Mouse (Mus musculus): ENCODE measurements around the gene Ptprn2. TPM values are rescaled to one million over a fixed set of nuclear protein-coding genes. Genes with fewer than 3 reads are reported as not detected.
"Not testable (repeated sequence)": the region's sequence is repeated elsewhere in the genome, so short reads cannot be mapped to it uniquely, and the experiment has no call there.

Gene Ptprn2
- polyA plus RNA-seq, 1 experiment, result 0.21 TPM

DNA sequence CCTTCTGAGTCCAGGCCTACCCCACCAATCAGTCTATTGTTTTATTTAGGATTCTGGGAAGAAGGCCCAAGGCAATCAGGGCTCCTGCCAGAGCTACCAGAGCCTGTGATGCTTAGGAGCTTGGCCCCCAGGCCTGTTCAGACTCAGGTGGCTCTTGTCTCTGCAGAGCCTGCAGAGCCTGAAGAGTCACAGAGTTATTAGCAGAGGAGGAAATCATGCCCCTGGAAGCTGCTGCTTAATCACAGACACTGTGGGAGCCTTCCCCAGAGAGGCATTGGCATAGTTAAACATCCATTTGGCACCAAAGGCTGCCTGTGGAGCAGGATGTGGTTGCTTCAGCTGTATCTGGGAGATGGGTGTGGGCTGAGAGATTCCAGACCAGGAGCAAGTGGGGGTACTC, 30.3 kb downstream of the Ptprn2 start:
- no peak for DNase-seq (ENCODE audit: low spot score)

DNA sequence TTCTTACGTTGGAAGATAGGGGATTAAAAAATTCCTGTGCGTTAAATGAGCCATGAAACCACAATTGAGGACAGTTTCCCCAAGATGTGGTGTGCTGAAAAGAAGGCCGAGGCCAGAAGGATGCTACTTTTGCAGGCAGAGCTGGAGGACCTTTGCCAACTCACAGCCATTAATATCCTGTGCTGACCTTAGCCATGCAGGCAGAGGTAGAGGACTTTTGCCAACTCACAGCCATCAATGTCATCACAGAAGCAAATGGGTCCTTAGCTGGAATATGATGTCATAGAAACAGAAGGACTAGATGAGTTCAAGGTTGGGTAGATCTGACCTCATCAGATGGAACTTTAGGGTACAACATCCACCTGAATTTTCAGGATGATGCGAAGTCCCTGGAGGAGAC, 43.3 kb downstream of the Ptprn2 start:
- no peak for DNase-seq (ENCODE audit: low spot score)

DNA sequence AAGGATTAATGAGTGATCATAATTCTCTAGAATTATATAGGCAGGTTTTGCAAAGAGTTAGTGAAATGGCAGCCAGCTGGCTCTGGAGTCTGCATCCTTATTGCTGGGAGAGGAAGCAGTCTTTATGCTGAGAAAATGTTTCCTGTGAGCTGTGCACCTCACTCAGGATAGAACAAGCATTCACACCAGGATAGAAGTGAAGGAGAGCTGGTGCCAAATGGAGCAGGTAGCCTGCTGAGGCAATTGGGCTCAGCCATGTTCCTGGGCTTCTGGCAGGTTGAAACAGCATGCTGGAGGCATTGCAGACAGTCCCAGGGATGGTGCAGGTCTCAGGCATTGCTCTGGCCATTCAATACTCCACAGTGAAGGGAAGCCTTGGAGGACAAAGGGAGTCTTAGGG, 47.8 kb downstream of the Ptprn2 start:
- no peak for DNase-seq (ENCODE audit: low spot score)

DNA sequence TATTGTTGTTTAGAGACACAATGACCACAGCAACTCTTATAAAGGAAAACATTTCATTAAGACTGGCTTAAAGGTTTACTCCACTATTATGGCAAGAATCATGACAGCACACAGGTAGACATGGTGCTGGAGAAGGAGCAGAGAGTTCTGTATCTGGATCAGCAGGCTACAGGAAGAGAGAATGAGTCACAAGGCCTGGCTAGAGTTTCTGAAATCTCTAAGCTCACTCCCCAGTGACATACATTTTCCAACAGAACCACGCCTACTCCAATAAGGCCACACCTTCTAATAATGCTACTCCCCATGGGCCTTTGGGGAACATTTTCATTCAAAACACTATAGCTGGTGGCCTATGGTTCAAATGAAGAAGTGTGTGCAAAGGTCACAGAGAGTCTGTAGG, 53.8 kb downstream of the Ptprn2 start:
- no peak for DNase-seq (ENCODE audit: low spot score)

DNA sequence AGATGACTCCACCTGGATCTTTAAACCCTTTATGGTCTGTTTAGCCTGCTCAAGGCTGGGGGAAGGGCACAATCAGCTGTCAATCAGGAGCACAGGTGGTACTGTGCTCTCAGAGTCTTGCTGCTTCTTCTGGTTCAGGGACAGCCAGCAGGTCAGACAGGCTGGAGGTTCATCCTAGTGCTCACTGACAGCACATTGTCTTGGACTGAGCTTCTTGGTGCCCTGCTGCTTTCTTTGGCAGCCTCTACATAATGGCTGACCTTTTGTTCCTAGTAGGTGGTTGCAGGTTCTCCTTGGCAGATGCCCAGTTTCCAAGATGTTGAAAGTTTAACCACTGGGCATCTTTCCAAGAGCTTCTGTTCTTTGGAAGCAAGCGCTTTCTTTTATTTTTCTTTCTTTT, 55.1 kb downstream of the Ptprn2 start:
- no peak for DNase-seq (ENCODE audit: low spot score)

DNA sequence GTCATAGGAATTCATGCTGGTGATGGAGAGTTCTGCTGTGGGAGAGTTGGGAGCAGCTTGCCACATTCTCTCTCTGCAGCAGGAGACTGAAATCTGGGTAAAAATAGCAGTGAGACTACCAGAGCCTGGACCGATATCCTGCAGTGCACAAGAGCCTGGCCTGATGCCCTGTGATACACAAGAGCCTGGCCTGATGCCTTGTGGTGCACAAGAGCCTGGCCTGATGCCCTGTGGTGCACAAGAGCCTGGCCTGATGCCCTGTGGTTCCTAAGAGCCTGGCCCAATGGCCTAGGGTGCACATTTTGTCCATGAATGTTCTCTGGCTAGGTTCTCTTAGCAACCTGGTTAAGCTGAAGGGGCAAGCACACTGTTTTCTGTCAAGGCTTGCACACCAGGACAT, 64.5 kb downstream of the Ptprn2 start:
- peak; percentile 24 for DNase-seq (ENCODE audit: low spot score)

DNA sequence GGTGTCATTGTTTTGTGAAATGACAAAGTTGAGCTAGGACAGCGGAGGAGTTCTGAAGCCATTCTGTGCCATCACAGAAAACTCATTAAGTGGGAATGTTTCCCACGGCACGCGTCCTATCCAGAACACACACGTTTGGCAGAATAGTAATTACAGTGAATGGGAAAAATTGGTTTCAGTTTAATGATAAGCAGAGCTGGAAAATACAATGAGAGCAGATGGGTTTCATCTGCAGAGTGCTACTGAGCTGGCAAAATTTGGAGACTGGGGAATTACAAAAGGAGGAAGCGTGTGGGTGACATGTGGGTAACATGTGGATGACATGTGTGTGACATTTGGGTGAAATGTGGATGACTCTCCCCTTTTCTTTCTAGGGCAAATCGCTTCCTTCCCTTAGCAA, 66.0 kb downstream of the Ptprn2 start:
- DNase-seq (ENCODE audit: low spot score), result no peak

DNA sequence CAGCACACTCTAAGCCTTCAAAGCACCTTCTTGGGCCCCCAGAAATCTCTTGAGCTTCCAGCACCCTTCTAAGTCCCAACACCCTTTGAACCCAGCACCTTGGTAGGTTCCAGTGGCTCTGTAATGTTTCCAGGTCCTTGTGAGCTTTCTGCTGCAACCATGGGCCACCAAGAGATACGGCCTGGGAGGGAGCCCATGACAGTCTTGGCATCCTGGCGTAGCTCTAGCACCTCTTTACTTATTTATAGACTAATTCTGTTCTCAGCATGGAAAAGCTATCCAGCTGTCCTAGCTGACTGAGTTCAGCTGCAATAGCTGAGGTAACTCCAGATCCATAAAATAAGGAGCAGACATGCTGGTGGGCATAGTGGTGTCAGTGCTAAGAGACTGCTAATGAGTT, 66.8 kb downstream of the Ptprn2 start:
- no peak for DNase-seq (ENCODE audit: low spot score)

DNA sequence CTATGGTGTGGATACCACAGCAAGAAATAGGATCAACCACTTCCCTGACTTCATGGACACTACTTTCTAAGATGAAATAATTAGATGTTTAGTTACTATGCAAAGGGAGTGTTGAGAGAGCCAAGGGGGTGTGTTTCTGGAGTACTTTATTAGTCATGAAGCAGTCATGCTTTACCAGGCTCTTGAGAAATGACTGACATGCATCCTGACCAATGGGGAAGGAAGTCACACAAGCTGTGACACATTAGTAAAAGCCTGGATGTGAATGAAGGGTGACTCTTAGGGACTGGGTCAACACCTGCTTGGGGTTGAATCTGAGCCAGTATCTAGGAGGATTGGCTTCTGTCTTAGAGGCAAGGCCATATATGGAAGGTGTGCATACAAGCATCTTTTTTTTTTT, 67.8 kb downstream of the Ptprn2 start:
- no peak for DNase-seq (ENCODE audit: low spot score)

DNA sequence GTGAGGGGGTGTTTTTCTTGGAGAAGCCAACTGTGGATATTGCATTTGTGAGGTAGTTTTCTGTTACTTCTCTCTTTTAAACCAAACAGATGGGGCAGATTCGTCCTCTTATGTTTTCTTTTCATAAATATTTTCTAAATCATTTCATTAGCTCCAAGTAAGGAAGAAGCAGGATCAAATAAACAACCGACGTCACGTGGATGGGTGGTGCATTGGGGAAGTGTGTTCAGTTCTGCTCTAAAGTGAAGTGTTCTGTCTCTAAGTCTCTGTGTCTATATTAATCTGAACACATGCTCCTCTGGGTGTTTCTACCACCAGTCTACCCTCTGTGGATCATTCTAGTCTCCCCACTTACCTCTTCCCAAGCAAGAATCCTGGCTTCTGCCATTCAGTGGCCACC, 70.4 kb downstream of the Ptprn2 start:
- DNase-seq (ENCODE audit: low spot score), result no peak

DNA sequence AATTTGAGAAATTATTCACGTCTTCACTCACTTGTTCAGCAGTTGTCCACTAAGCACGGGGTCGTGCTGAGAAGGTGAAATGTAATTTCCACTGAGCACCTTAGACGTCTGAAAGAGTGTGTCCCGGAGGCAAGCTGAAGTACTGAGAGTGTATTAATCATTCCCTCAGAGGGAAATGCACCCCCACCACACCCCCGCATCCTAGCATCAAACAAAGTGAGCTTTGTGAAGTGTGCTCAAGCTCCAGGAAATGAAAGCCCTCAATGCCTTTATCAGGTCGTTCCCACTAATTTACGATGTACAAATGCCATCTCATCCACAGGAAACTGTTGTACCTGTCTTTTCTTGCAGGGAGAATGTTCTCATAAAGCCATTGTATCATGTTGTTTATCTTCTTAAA, 78.9 kb downstream of the Ptprn2 start:
- no peak for DNase-seq (ENCODE audit: low spot score)

DNA sequence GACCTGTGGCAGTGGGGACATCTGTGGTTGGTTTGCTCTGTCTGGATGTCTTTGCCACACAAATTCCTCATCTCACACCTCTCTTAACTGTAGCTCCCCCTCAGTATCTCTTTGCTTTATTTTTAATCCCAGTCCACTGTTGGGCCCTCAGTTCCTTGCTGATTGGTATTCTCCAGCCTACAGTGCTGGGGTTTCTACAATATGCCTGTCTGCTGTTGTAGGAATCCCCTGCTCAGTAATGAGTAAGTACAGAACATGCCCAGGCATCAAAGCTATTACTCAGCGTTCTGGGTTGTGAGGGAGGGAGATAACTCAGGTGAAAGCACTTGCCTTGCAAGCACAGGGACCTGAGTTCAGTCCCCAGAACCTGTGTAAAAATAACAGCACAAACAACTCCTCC, 81.2 kb downstream of the Ptprn2 start:
- DNase-seq (ENCODE audit: low spot score), result no peak

DNA sequence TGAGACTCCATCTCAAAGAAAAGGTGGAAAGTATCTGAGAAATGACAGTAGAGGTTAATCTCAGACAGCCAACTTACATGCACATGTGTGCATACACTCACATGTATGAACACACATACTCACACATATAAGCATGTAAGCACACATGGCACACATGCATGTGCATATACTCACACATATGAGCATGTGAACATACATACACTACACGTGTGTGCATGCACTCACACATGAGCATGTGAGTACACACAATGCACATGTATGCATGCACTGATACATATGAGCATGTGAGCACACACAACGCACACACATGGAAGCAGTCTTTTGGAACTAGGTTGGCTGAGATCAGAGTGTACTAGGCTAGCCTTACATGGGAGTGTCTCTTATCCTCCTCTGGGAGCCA, 81.7 kb downstream of the Ptprn2 start:
- no peak for DNase-seq (ENCODE audit: low spot score)

DNA sequence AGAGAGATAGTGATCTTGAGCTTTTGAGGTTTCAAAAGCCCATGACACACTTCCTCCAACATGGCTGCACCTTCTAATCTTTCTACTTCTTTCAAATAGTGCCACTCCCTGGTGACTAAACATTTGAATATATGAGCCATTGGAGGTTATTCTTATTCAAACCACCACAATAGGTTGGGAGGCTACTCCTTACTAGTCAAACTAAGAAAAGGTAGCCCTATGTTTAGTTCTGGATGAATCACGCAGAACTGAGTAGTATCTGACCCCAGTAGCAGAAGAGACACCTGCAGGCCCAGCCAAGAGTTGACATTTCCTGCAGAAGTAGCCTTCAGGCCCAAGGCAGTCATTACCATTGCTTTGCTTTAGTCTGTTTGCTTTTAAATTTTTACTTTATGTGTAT, 84.0 kb downstream of the Ptprn2 start:
- no peak for DNase-seq (ENCODE audit: low spot score)

DNA sequence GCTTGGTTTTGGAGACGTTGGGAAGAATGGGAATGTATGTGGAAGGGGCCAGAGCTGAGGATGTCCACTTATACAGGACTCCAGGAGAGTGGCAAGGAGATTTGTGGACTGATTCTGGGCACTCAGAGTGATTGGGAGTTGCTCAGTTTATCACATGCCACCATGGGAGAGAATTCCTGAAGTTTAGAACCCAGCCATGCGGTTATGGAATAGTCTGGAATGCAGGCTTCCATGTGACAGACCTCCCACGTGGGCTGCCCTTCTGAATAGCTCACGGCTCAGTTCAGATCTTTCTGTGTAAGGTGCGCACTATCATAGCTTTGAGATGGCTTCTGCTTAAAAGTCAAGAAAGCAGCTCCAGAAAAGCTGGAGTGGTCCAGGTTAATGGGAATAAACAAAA, 88.6 kb downstream of the Ptprn2 start:
- no peak for DNase-seq (ENCODE audit: low spot score)

DNA sequence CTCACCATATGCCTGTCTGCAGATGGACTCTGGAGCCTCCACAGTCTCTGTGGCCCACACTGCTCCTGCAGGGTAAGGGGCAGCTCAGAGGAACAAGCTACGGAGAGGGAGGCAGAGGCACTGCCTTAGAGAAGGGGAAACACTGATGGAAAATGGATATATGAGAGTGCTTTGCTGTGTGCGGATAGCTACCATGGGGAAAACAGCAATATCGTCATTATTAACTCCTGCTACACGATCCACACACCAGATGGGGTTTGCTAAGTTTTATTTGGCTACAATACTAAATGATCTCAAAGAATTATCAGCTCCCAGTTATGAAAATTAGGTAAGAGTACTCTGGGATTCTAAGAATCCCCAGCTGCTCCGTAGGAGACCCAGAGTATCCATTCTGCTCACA, 89.2 kb downstream of the Ptprn2 start:
- no peak for DNase-seq (ENCODE audit: low spot score)

DNA sequence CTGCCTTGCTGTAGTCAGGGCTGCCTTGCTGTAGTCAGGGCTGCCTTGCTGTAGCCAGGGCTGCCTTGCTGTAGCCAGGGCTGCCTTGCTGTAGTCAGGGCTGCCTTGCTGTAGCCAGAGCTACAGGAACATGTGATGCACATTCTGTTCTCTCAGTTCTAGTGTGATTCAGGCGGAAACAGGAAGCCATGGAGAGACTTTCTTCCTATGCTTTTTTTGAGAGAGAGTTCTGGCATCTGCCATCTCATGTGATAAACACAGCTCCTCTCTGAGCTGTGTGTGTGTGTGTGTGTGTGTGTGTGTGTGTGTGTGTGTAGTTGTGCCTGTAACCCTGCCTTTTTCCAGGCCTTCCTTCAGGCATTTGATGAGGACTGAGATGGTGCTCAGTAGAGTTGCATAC, 92.4 kb downstream of the Ptprn2 start:
- not testable (repeated sequence) for DNase-seq (ENCODE audit: low spot score)

DNA sequence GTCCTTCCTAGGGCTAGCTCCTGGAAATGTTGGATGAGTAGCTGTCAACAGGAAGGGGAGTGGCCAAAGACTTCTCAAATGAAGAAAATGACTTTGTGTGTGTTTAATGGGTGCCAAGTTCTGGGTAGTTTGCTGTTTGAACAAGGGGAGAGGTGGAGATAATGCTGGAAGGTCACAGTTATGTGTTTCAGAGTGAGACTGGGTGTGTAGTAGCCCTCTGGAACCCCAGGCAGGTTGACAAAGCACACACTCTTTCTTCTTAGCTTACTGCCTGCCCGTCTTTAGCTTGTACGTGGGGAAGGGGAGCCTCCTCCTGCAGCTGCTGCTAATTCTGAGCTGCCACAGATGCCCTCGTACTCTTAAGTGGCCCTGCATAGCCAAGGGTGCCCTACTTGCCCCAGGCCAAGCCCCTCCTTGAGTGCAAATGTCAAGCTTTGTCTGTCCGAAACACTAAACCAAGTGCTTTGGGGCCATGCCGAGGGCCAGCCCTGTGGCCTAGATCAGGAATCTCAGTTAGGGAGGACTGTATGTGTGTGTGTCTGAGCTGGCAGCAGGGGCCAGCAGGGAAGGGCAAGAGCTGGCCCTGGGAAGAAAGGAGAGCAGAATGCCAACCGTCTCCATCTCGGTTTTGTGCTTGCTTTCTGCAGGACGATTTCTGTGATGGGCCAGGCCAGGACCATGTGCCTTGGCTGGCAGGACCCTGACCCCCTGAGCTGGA, 95.5 kb downstream of the Ptprn2 start:
- no peak for DNase-seq (ENCODE audit: low spot score)

DNA sequence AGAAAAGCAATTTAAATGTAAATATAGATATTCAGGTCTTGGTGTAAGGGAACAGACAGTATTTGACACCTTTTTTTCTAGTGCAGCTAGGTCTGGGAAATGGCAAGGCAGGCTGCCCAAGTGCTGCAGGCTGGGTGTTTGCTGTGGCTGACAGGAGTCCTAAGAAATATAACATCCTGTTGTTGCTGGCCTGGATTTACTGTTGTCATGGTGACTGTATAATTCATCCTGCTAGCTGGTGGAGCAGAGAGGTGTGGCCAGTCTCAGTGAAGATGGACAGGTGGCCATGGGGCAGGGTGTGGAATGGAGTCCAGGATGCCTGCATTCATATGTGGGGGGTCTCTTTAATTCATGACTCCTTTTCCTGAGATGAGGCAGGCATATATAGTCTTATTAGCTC, 96.3 kb downstream of the Ptprn2 start:
- DNase-seq (ENCODE audit: low spot score), result no peak

DNA sequence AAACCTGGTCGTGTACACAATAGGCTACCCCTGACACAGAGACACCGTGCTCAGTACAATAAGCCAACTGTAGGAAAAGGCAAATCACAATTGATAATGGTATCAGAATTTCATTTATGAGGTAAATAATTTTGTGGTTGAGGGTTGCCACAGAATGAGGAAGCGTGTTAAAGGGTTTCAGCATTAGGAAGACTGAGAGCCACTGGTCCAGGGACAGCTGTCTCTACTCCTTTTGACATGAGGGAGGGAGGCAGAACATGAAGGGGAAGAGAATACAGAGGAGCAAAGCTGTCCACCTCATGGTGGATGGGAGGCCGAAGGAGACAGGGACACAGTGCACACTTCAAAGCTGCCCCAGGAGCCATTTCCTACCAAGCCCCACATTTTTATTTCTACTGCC, 97.3 kb downstream of the Ptprn2 start:
- DNase-seq (ENCODE audit: low spot score), result no peak

DNA sequence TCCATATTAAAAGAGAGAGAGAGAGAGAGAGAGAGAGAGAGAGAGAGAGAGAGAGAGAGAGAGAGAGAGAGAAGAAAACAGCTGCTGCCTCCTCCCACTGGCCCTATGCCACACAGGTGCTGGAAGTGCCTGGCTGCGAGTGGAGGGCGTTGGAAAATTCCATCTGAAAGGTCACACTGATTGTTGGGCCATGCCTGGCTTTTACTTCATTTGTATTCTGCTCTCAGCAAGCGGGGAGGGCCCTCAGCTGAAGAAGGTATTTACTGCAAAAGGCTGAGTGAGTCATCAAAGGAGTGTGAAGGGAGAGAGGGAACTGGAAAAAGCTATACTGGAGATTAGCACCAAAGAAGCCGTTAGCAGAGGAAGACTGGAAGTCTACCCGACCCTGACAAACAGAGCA, 99.5 kb downstream of the Ptprn2 start:
- no peak for DNase-seq (ENCODE audit: low spot score)

DNA sequence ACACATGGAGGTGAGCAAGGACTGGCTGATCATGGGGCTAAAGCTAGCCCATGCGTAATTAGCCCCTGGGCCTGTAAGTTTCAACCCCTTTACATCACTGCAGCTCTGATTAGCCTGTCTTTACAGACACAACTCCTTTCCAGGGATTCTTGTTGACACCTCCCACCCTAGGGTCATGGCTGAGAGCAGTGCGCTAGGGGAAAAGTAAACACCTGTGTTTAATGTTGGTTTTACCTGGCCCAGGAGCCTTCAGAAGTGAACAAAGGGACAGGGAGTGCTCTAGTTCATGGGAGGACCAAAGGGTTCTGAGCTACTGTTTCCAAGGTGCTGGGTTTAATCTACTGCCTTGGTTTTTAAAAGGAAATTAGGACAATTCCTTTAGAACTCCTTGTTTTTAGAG, 100.6 kb downstream of the Ptprn2 start:
- DNase-seq (ENCODE audit: low spot score), result no peak

DNA sequence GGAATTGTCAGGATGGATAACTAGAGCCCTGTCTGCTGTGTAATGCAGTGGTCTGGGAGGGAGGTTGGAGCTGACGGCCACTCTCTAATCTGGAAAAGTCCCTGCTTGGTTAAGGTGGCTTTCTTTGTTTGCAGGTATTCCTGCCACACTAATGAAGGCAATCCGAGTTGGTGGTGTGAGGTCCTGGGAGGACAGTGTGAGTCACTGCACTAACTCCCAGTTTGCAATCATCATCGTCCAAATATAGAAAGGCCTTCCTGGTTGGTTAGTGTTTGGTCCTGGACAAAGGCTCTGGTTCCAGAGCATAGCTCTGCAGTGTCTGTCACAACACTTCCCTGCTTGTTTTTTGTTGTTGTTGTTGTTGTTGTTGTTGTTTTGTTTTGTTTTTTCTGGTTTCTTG, 102.0 kb downstream of the Ptprn2 start:
- DNase-seq (ENCODE audit: low spot score), result no peak

DNA sequence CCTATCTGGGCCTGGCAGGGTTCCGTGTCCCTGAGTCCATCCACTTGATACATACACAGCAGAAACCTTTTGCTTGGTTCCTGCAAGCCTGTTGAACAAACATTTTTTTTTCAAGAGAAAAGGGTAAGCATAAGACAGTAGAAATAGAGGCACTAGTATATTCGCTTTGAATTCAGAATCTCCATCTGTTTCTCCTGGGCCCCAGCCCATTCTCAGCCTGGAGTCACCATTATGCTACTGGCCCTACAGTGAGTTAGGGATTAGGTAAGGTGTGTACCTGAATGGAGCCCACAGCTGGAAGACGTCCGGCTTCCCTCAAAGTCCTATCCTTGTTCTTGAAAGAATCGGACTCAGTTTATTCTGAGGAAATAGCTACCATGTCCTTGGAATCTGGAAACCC, 104.6 kb downstream of the Ptprn2 start:
- no peak for DNase-seq (ENCODE audit: low spot score)

DNA sequence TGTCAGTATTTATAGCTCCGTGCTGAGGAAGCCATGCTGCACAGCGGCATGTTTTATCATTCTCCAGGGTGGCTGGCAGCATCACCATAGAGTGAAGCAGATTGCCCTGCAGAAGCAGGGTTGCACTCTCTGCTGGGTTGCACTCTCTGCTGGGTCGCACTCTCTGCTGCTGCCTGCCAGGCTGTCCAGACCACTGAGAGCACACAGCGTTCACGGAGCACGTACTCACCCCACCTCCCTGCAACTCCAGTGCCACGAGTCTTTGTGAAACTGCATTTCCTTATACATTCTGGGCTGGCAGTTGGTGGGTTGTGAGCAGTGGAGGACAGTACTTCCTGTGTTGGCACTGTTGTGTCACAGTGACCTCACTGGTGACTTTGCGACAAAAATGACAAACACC, 108.9 kb downstream of the Ptprn2 start:
- DNase-seq (ENCODE audit: low spot score), result no peak

Data from urinary bladder, adult 2 months (tissue).